Mouse (Mus musculus) liver, postnatal 0 days (tissue): Measurements from ENCODE around the gene Wasf2.

Source experiments
- CTCF ChIP-seq: sonication (generic); IDR thresholded peaks from 2 replicates; pipeline ENCODE4 v1.5.1; 2016; ENCODE audit warnings: antibody characterized with exemption, low read depth
- EP300 ChIP-seq: IDR thresholded peaks from 2 replicates; pipeline ENCODE4 v1.6.1; 2016; ENCODE audit warnings: antibody characterized with exemption, low read depth, mild to moderate bottlenecking

DNA sequence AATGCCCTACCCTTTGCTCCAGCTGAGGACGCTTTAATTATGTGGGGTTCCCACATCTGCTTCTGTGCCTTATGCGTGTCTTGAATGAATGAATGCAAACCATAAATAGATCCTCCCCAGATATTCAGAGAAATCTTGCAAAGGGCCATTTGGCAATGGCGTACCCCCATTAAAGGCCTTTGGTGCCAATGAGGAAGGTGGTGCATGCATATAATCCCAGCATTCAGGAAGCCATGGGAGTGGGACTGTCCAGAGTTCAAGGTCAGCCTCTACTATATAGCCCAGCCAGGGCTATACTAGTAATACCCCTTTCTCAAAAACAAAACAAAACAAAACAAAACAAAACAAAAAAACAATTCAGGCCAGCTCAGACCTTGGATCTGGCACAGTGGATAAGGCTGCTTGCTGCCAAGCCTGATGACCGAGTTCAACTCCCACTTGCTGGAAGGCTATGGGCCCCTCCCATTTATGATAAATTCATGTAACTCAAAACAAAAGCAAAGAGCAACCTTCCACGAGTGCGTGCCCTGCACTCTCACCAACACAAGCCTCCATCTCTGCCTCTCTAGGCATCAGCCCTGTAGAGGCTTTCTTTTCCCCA is 11.4 kb upstream of the Wasf2 start:
- TF ChIP-seq EP300 (no peak), CTCF (no peak)
